Mouse (Mus musculus) limb, embryonic 15.5 days (tissue): ENCODE measurements at regions not wholly inside any gene's neighbourhood (a gene's known extent, or its start where the extent isn't known, plus 50 kb on each side); places are given as distances from the start of the nearest gene placed in this dataset.
A peak's percentile ranks its signal among the peaks of the same experiment; 100 is the strongest.

Source experiments
- ATAC-seq: fragments of 200-750 bp; cut with Nextera tagmentation; 2 replicates; pipeline ENCODE4 v1.8.0; 2017; ENCODE audit warnings: low read depth, moderate TSS enrichment; ENCODE audit not compliant: insufficient number of reproducible peaks, low FRiP score, low TSS enrichment
- H3K27ac ChIP-seq: fragments of 300-500 bp; sonication (generic); 2 replicates; pipeline ENCODE4 v1.5.1; 2015; ENCODE audit warnings: moderate library complexity, mild to moderate bottlenecking, inconsistent platforms
- H3K27me3 ChIP-seq: fragments of 300-500 bp; sonication (generic); 2 replicates; pipeline ENCODE4 v1.6.1; 2015; ENCODE audit warnings: inconsistent platforms
- H3K36me3 ChIP-seq: fragments of 300-500 bp; sonication (generic); 2 replicates; pipeline ENCODE4 v1.6.1; 2015; ENCODE audit warnings: inconsistent platforms
- H3K4me1 ChIP-seq: fragments of 300-500 bp; sonication (generic); 2 replicates; pipeline ENCODE4 v1.6.1; 2015; ENCODE audit warnings: inconsistent platforms
- H3K4me2 ChIP-seq: fragments of 300-500 bp; sonication (generic); 2 replicates; pipeline ENCODE4 v1.6.1; 2015; ENCODE audit warnings: mild to moderate bottlenecking, inconsistent platforms
- H3K4me3 ChIP-seq: fragments of 300-500 bp; sonication (generic); 2 replicates; pipeline ENCODE4 v1.5.1; 2015; ENCODE audit warnings: mild to moderate bottlenecking, inconsistent platforms
- H3K9ac ChIP-seq: fragments of 300-500 bp; sonication (generic); 2 replicates; pipeline ENCODE4 v1.6.1; 2015; ENCODE audit warnings: inconsistent platforms
- H3K9me3 ChIP-seq: fragments of 300-500 bp; sonication (generic); 2 replicates; pipeline ENCODE4 v1.6.1; 2016; ENCODE audit warnings: inconsistent platforms
- WGBS: fragments of 180-500 bp; shearing (Covaris S2); methylation state at CpG from one replicate; pipeline ENCODE4 v1.1.7; 2015; 5-methylcytosine and 5-hydroxymethylcytosine counted together

- Histone ChIP-seq H3K9ac (no peak overlapping the region), H3K27ac (no peak overlapping the region), H3K4me1 (no peaks in the 10 kb centered on the region), H3K27me3 (no peaks in the 10 kb centered on the region), H3K9me3 (no peaks in the 10 kb centered on the region), H3K4me3 (no peak overlapping the region), H3K4me2 (no peak overlapping the region), H3K36me3 (no peaks in the 10 kb centered on the region)
- ATAC-seq = no peak
Measured at GRCm38 (mm10) chr3:38692768-38693167, 194.0 kb upstream of the Fat4 start.

- Histone ChIP-seq H3K4me1 (peaks cover 4% of the 10 kb centered on the region; the same call in 1 of the 2 replicates), H3K27ac (no peak overlapping the region), H3K4me2 (no peak overlapping the region), H3K9me3 (no peaks in the 10 kb centered on the region), H3K9ac (no peak overlapping the region), H3K36me3 (no peaks in the 10 kb centered on the region), H3K27me3 (no peaks in the 10 kb centered on the region), H3K4me3 (no peak overlapping the region)
- WGBS = 25% methylated on average over 4 of the region's 4 CpGs
- no peak for ATAC-seq
Measured at GRCm38 (mm10) chr3:38684247-38684991, 199.8 kb upstream of the Ankrd50 start.

GRCm38 (mm10) chr3:38663670-38664494, 179.2 kb upstream of the Ankrd50 start:
- Histone ChIP-seq H3K36me3 (no peaks in the 10 kb centered on the region), H3K27ac (peak overlapping the region; percentile 29; the same call in 1 of the 2 replicates), H3K4me2 (0 out of 2 replicates have a peak overlapping the region, but pooled peaks have one; percentile 10), H3K27me3 (no peaks in the 10 kb centered on the region), H3K4me1 (peaks cover 17% of the 10 kb centered on the region), H3K9me3 (no peaks in the 10 kb centered on the region; the same call in 1 of the 2 replicates), H3K9ac (no peak overlapping the region), H3K4me3 (no peak overlapping the region)
- no peak for ATAC-seq
- 34% methylated on average over 17 of the region's 17 CpGs for WGBS

DNA sequence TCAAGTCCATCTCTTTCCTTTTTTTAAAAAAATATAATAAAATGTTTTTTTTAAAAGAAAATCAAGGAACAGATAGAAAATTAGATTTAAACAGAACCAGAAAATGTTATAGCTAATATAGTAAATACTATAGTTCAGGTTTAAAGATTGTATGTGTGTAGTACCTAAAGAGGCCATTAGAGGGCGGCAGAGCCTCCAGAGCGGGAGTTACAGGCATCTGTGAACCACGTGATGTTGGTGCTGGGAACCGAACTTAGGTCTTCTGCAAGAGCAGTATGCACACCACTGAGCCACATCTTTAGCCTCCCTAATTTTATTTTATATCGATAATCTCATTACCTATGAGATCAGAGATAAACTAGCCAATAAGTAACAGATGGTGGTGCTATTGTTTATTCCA, 178.4 kb upstream of the Ankrd50 start:
- no peaks in the 10 kb centered on the region for H3K36me3 ChIP-seq
- no peak for ATAC-seq
- H3K27me3 ChIP-seq = no peaks in the 10 kb centered on the region
- no peaks in the 10 kb centered on the region; the same call in 1 of the 2 replicates for H3K9me3 ChIP-seq
- H3K9ac ChIP-seq = no peak overlapping the region
- WGBS = 72% methylated on average over 5 of the region's 5 CpGs
- H3K4me3 ChIP-seq = no peak overlapping the region
- H3K27ac ChIP-seq = no peak overlapping the region
- no peak overlapping the region for H3K4me2 ChIP-seq
- H3K4me1 ChIP-seq = peaks cover 17% of the 10 kb centered on the region

DNA sequence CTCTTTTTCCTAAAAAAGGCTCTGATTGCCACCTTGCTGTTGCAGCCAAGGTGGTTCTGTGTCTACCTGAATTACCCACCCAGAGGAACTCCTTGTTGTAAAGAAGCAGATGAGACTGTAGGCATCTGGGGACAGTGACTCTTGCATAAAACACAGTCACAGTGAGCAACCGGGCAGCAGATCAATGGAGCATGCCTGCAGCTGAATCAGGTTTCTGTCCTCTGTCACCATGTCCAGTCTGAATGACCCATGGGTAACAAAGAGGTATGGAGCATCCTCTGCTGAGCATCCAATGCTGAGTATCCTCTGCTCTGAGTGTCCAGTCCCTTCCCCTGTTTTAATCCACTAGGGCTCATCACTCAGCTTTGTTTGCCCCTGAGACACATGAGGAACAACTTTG, 172.1 kb upstream of the Ankrd50 start:
- Histone ChIP-seq H3K9ac (no peak overlapping the region), H3K4me3 (no peak overlapping the region), H3K27ac (no peak overlapping the region), H3K27me3 (no peaks in the 10 kb centered on the region), H3K4me2 (no peak overlapping the region), H3K4me1 (peaks cover 5% of the 10 kb centered on the region; the same call in 1 of the 2 replicates), H3K9me3 (no peaks in the 10 kb centered on the region), H3K36me3 (no peaks in the 10 kb centered on the region)
- WGBS = 80% methylated on average over 1 of the region's 1 CpGs
- no peak for ATAC-seq

DNA sequence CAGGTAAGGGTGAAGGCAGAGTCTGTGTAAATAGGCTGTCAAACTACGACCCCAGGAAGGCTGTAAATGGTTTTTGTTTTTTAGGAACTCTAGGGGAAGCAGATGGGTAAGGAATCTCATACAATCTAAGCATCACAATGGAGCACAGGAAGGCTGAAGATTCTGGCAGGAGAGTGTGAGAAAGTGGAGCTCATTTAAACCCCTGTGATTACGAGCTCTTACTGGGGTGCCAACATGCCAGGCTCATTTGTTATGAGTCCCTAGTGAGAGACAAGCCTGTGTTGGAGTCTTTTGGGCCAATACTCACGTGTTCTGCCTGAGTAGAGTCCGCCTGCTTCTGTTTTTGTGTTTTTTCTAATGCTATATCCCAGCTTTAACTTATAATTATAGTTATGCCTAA, 169.3 kb upstream of the Ankrd50 start:
- 46% methylated on average over 4 of the region's 4 CpGs for WGBS
- no peak for ATAC-seq

GRCm38 (mm10) chr3:38652985-38653685, 168.5 kb upstream of the Ankrd50 start:
- H3K4me2 ChIP-seq = no peak overlapping the region
- no peak for ATAC-seq
- H3K27me3 ChIP-seq = no peaks in the 10 kb centered on the region
- peaks cover 5% of the 10 kb centered on the region; the same call in 1 of the 2 replicates for H3K4me1 ChIP-seq
- H3K27ac ChIP-seq = no peak overlapping the region
- H3K4me3 ChIP-seq = no peak overlapping the region
- H3K9me3 ChIP-seq = no peaks in the 10 kb centered on the region
- H3K36me3 ChIP-seq = no peaks in the 10 kb centered on the region
- WGBS = 51% methylated on average over 5 of the region's 5 CpGs
- no peak overlapping the region for H3K9ac ChIP-seq

More for the DNA sequence above, 169.3 kb upstream of the Ankrd50 start:
- H3K9me3 ChIP-seq = no peaks in the 10 kb centered on the region
- no peaks in the 10 kb centered on the region for H3K27me3 ChIP-seq
- no peak overlapping the region for H3K9ac ChIP-seq
- peaks cover 5% of the 10 kb centered on the region; the same call in 1 of the 2 replicates for H3K4me1 ChIP-seq
- no peak overlapping the region for H3K4me2 ChIP-seq
- H3K27ac ChIP-seq = no peak overlapping the region
- no peaks in the 10 kb centered on the region for H3K36me3 ChIP-seq
- no peak overlapping the region for H3K4me3 ChIP-seq

DNA sequence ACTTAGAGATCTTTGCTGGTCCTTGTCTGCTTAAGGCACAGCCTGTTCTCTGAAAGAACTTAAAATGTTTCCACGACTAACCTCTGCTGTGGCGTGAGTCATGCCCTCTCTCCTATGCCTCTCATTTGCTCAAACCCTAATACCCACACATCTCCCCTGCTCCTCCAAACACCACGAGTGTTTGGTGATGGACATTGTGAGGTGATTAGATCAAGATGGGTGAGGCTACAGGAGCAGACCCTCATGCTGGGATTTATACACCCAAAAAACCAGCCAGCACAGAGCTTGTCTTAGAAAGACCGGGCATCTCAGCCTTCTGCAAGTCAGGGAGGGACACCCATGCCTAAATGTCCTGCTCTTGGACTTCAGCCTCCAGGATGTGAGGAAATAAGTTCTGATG, 165.5 kb upstream of the Ankrd50 start:
- 65% methylated on average over 4 of the region's 4 CpGs for WGBS
- Histone ChIP-seq H3K4me2 (no peak overlapping the region), H3K4me1 (peaks cover 5% of the 10 kb centered on the region; the same call in 1 of the 2 replicates), H3K27ac (no peak overlapping the region), H3K27me3 (no peaks in the 10 kb centered on the region), H3K36me3 (no peaks in the 10 kb centered on the region), H3K4me3 (no peak overlapping the region), H3K9ac (no peak overlapping the region), H3K9me3 (no peaks in the 10 kb centered on the region)
- ATAC-seq = no peak

- no peaks in the 10 kb centered on the region for H3K36me3 ChIP-seq
- no peak overlapping the region for H3K4me2 ChIP-seq
- peaks cover under 1% of the 10 kb centered on the region; the same call in 1 of the 2 replicates for H3K4me1 ChIP-seq
- no peak for ATAC-seq
- H3K27me3 ChIP-seq = no peaks in the 10 kb centered on the region
- 48% methylated on average over 4 of the region's 4 CpGs for WGBS
- H3K9me3 ChIP-seq = no peaks in the 10 kb centered on the region
- H3K4me3 ChIP-seq = no peak overlapping the region
- no peak overlapping the region for H3K27ac ChIP-seq
- H3K9ac ChIP-seq = no peak overlapping the region
Measured at GRCm38 (mm10) chr3:38648633-38649032, 164.0 kb upstream of the Ankrd50 start.

DNA sequence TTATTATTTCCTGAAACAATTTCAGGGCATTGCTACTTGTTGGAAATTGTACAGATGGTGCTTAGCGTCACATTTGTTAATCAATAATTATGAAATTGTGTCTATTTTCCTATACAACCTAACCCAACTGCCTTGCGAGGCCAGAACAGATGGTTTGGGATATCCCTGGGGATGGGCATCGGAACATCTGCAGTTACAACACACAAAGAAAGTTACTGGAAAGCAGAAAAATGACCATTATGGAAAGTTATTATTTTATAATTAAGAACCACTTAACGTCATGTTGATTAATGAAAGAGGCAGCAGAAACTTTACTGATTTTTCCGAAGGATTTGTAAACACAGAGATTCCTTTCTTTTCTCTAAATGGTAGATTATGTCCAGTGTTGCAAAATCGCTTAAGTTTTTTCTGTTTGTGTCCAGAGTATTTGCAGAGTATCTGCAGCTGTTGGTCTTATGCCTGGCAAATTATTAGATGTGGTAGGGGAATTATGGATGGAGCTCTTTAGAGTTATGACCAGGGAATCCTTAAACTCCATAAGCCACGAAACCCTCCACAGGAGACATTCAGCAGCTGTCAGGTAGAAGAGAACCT, 163.2 kb upstream of the Ankrd50 start:
- no peak overlapping the region for H3K27ac ChIP-seq
- ATAC-seq = no peak
- no peak overlapping the region for H3K9ac ChIP-seq
- H3K36me3 ChIP-seq = no peaks in the 10 kb centered on the region
- no peaks in the 10 kb centered on the region for H3K9me3 ChIP-seq
- 80% methylated on average over 7 of the region's 7 CpGs for WGBS
- no peak overlapping the region for H3K4me3 ChIP-seq
- H3K4me2 ChIP-seq = no peak overlapping the region
- H3K27me3 ChIP-seq = no peaks in the 10 kb centered on the region
- H3K4me1 ChIP-seq = no peaks in the 10 kb centered on the region

- H3K4me2 ChIP-seq = no peak overlapping the region
- H3K36me3 ChIP-seq = no peaks in the 10 kb centered on the region
- no peak for ATAC-seq
- H3K4me3 ChIP-seq = no peak overlapping the region
- WGBS = 86% methylated on average over 1 of the region's 1 CpGs
- H3K4me1 ChIP-seq = no peaks in the 10 kb centered on the region
- no peak overlapping the region for H3K27ac ChIP-seq
- H3K27me3 ChIP-seq = no peaks in the 10 kb centered on the region
- no peak overlapping the region for H3K9ac ChIP-seq
- no peaks in the 10 kb centered on the region for H3K9me3 ChIP-seq
Measured at GRCm38 (mm10) chr3:38641733-38642132, 157.1 kb upstream of the Ankrd50 start.
